Mouse (Mus musculus) small intestine, adult 2 months (tissue): ENCODE measurements around the gene Gpkow.

Experiments used
- CTCF ChIP-seq: fragments of 200-500 bp; IDR thresholded peaks from 2 replicates; pipeline ENCODE4 v1.5.1; 2012; ENCODE audit warnings: low read depth, mild to moderate bottlenecking, control low read depth, inconsistent platforms, low read length, moderate library complexity, mixed read lengths; ENCODE audit not compliant: insufficient replicate concordance, insufficient read length; ENCODE audit errors: extremely low read depth
- POLR2A ChIP-seq: fragments of 200-500 bp; IDR thresholded peaks from 2 replicates; pipeline ENCODE4 v1.6.1; 2012; ENCODE audit warnings: low read depth, mild to moderate bottlenecking, control low read depth, inconsistent platforms, low read length, moderate library complexity

- TF ChIP-seq CTCF: no peak
- peak; percentile 16; the same call in 1 of the 2 replicates for TF ChIP-seq POLR2A
Observed at GRCm38 (mm10) chrX:7674284-7675000, 22.5 kb upstream of the Gpkow start.
